Comparison of ENCODE assay signal across 11 mouse cellular contexts in genomic region chr6:137472129-137472528, GRCm38 (mm10).
DNase-seq lines count a peak whose midpoint lies in the region; ATAC-seq and TF ChIP-seq lines count a peak whose summit lies in the region.
"Had no signal": no experiment of that assay in that cellular context is flagged by ENCODE, and none has a peak within 500 bp of the region (broad histone marks: within the 10 kb centered on the region; RNA-seq: fewer than 3 reads in every experiment).

No protein-coding gene starts in this region.

- no peak for DNase-seq in heart, adult 8-10 months (ENCODE audit: low spot score)
- peak; percentile 46 for DNase-seq in brain, adult 2 months (ENCODE audit: low read depth, low spot score)
- DNase-seq in midbrain, postnatal 0 days (ENCODE audit: low spot score): peak; percentile 62
- no peak for DNase-seq in left cerebral cortex, adult 18-20 months (ENCODE audit: low spot score in 2 of 2)
- no peak for DNase-seq in urinary bladder, adult 2 months (ENCODE audit: low spot score)
- DNase-seq: gastrocnemius, postnatal 10 days; heart, postnatal 36 days; lung, embryonic 14.5 days had no signal

- H3K9ac ChIP-seq in heart, embryonic 12.5 days: no peak overlapping the region
- H3K9ac ChIP-seq in hindbrain, embryonic 12.5 days: no peak overlapping the region
- H3K9ac ChIP-seq in midbrain, postnatal 0 days (replicated peaks; ENCODE audit: low read length, poor library complexity, severe bottlenecking): no peak overlapping the region
- H3K9ac ChIP-seq: lung, embryonic 14.5 days had no signal

- H3K27me3 ChIP-seq in heart, embryonic 12.5 days (replicated peaks): no peaks in the 10 kb centered on the region
- no peaks in the 10 kb centered on the region for H3K27me3 ChIP-seq in hindbrain, embryonic 12.5 days
- H3K27me3 ChIP-seq in midbrain, postnatal 0 days (ENCODE audit: insufficient read depth, low read length): no peaks in the 10 kb centered on the region

- H3K9me3 ChIP-seq in heart, embryonic 12.5 days (replicated peaks): peaks cover 11% of the 10 kb centered on the region
- no peaks in the 10 kb centered on the region for H3K9me3 ChIP-seq in hindbrain, embryonic 12.5 days (replicated peaks)
- no peaks in the 10 kb centered on the region for H3K9me3 ChIP-seq in midbrain, postnatal 0 days (ENCODE audit: low read length)

- H3K4me2 ChIP-seq in heart, embryonic 12.5 days: no peak overlapping the region
- H3K4me2 ChIP-seq in hindbrain, embryonic 12.5 days (replicated peaks): no peak overlapping the region
- H3K4me2 ChIP-seq in midbrain, postnatal 0 days (ENCODE audit: low read depth, low read length, poor library complexity, severe bottlenecking): no peak overlapping the region
- H3K4me2 ChIP-seq: lung, embryonic 14.5 days had no signal

- H3K4me3 ChIP-seq in heart, embryonic 12.5 days: no peak overlapping the region
- no peak overlapping the region for H3K4me3 ChIP-seq in hindbrain, embryonic 12.5 days
- H3K4me3 ChIP-seq in midbrain, postnatal 0 days (ENCODE audit: low read depth, low read length): no peak overlapping the region

- WGBS in heart, embryonic 12.5 days: 85% methylated on average over 9 of the region's 9 CpGs
- 69% methylated on average over 9 of the region's 9 CpGs for WGBS in hindbrain, embryonic 12.5 days
- 38% methylated on average over 9 of the region's 9 CpGs for WGBS in midbrain, postnatal 0 days

- H3K36me3 ChIP-seq in heart, embryonic 12.5 days: peaks cover 12% of the 10 kb centered on the region
- H3K36me3 ChIP-seq in hindbrain, embryonic 12.5 days: no peaks in the 10 kb centered on the region
- H3K36me3 ChIP-seq in midbrain, postnatal 0 days (ENCODE audit: insufficient read depth, low read length): peaks cover 4% of the 10 kb centered on the region; the same call in 1 of the 2 replicates

- H3K4me1 ChIP-seq in heart, embryonic 12.5 days (replicated peaks): peaks cover 21% of the 10 kb centered on the region
- peaks cover 14% of the 10 kb centered on the region for H3K4me1 ChIP-seq in hindbrain, embryonic 12.5 days
- H3K4me1 ChIP-seq in midbrain, postnatal 0 days (ENCODE audit: insufficient read depth, low read length): 0 out of 2 replicates have a peak, but pooled peaks cover 3% of the 10 kb centered on the region

- no peak for TF ChIP-seq CTCF in midbrain, postnatal 0 days (IDR thresholded peaks at IDR 0.05)

- 0 out of 2 replicates have a peak overlapping the region, but pooled peaks have one; percentile 94 for H3K27ac ChIP-seq in heart, embryonic 12.5 days (ENCODE audit: poor library complexity, severe bottlenecking)
- H3K27ac ChIP-seq in hindbrain, embryonic 12.5 days: peak overlapping the region; percentile 25; the same call in 1 of the 2 replicates
- H3K27ac ChIP-seq in midbrain, postnatal 0 days (ENCODE audit: low read depth, low read length): peak overlapping the region; percentile 21; the same call in 1 of the 2 replicates

- no peak for ATAC-seq in heart, embryonic 12.5 days (ENCODE audit: insufficient number of reproducible peaks, low FRiP score)
- peak; percentile 47; the same call in 1 of the 2 replicates for ATAC-seq in hindbrain, embryonic 12.5 days (ENCODE audit: low FRiP score)
- peak; percentile 64 for ATAC-seq in midbrain, postnatal 0 days (ENCODE audit: low FRiP score)
- no peak for ATAC-seq in monocyte, adult 5-6 weeks (replicated peaks; ENCODE audit: insufficient number of reproducible peaks, low FRiP score, low TSS enrichment, poor library complexity, severe bottlenecking)

Comparison
In these comparisons a context has a peak if more than half of its experiments do, and no peak if none do; other contexts are left out.
1. ATAC-seq: peak in hindbrain, embryonic 12.5 days (single experiment) and midbrain, postnatal 0 days (single experiment); none in heart, embryonic 12.5 days (single experiment) and monocyte, adult 5-6 weeks (single experiment).
2. H3K27ac ChIP-seq: peak in every context shown above with its lines; median percentile 94 in heart, embryonic 12.5 days; 25 in hindbrain, embryonic 12.5 days; 21 in midbrain, postnatal 0 days.
3. DNase-seq: peak in brain, adult 2 months (single experiment) and midbrain, postnatal 0 days (single experiment); none in heart, adult 8-10 months (single experiment), left cerebral cortex, adult 18-20 months (0 of 2) and urinary bladder, adult 2 months (single experiment).